Mouse (Mus musculus) c-Kit-positive CD71-positive TER-119-positive erythroid progenitor cells, embryonic 14.5 days (primary cell): Measurements from ENCODE around the gene 4933411K16Rik.

Experiments
- DNase-seq: peaks from one replicate; pipeline ENCODE4 v3.0.0-alpha.2; 2013; ENCODE audit warnings: low spot score

The 4933411K16Rik gene

GRCm38 (mm10) chr19:42051948-42052347 lies at the start of gene 4933411K16Rik:
4933411K16Rik (plus strand) TSS chr19:42052248.
- no peak for DNase-seq

GRCm38 (mm10) chr19:42004258-42004657 lies 47.8 kb upstream of the 4933411K16Rik start:
- DNase-seq, result no peak

GRCm38 (mm10) chr19:42005616-42006015 lies 46.4 kb upstream of the 4933411K16Rik start:
- DNase-seq, result no peak

- no peak for DNase-seq
These were observed 45.5 kb upstream of the 4933411K16Rik start for GRCm38 (mm10) chr19:42006568-42006967.

- no peak for DNase-seq
These were observed 43.5 kb upstream of the 4933411K16Rik start for GRCm38 (mm10) chr19:42008586-42008985.

GRCm38 (mm10) chr19:42009067-42009466 lies 43.0 kb upstream of the 4933411K16Rik start:
- DNase-seq, result no peak

GRCm38 (mm10) chr19:42010436-42010835 lies 41.6 kb upstream of the 4933411K16Rik start:
- DNase-seq, result no peak

- no peak for DNase-seq
These were observed 40.9 kb upstream of the 4933411K16Rik start for GRCm38 (mm10) chr19:42011123-42011522.

GRCm38 (mm10) chr19:42014231-42014825 lies 37.7 kb upstream of the 4933411K16Rik start:
- DNase-seq, result no peak

GRCm38 (mm10) chr19:42015001-42015400 lies 37.0 kb upstream of the 4933411K16Rik start:
- DNase-seq, result no peak

GRCm38 (mm10) chr19:42016251-42016650 lies 35.8 kb upstream of the 4933411K16Rik start:
- no peak for DNase-seq

- DNase-seq, result no peak
These were observed 35.2 kb upstream of the 4933411K16Rik start for GRCm38 (mm10) chr19:42016840-42017239.

- DNase-seq, result no peak
These were observed 34.4 kb upstream of the 4933411K16Rik start for GRCm38 (mm10) chr19:42017399-42018247.

- no peak for DNase-seq
These were observed 33.0 kb upstream of the 4933411K16Rik start for GRCm38 (mm10) chr19:42019011-42019522.

- DNase-seq, result no peak
These were observed 30.1 kb upstream of the 4933411K16Rik start for GRCm38 (mm10) chr19:42021681-42022541.

GRCm38 (mm10) chr19:42022542-42022848 lies 29.6 kb upstream of the 4933411K16Rik start:
- DNase-seq, result no peak

GRCm38 (mm10) chr19:42026158-42026557 lies 25.9 kb upstream of the 4933411K16Rik start:
- peak; percentile 60 for DNase-seq

- no peak for DNase-seq
These were observed 20.9 kb upstream of the 4933411K16Rik start for GRCm38 (mm10) chr19:42031112-42031511.

- no peak for DNase-seq
These were observed 18.4 kb upstream of the 4933411K16Rik start for GRCm38 (mm10) chr19:42033611-42034010.

GRCm38 (mm10) chr19:42034146-42034775 lies 17.8 kb upstream of the 4933411K16Rik start:
- DNase-seq, result no peak

- no peak for DNase-seq
These were observed 17.1 kb upstream of the 4933411K16Rik start for GRCm38 (mm10) chr19:42034881-42035455.
